Mouse (Mus musculus): ENCODE data around the gene Ccdc158. TPM values are rescaled to one million over a fixed set of nuclear protein-coding genes. Genes with fewer than 3 reads are reported as not detected.

The Ccdc158 gene
- polyA plus RNA-seq, 1 experiment from 2014 or later: 0.50 TPM

- Histone ChIP-seq H3K9ac (ENCODE audit: low read length) (no peak overlapping the region), H3K9me3 (replicated peaks; ENCODE audit: control insufficient read depth, low read length) (no peaks in the 10 kb centered on the region), H3K27ac (ENCODE audit: low read length) (no peak overlapping the region), H3K4me1 (ENCODE audit: control insufficient read depth, insufficient read depth, low read length) (0 out of 2 replicates have a peak, but pooled peaks cover 5% of the 10 kb centered on the region), H3K4me3 (replicated peaks; ENCODE audit: low read length) (no peak overlapping the region), H3K27me3 (ENCODE audit: control insufficient read depth, insufficient read depth, low read length) (no peaks in the 10 kb centered on the region; the same call in 1 of the 2 replicates), H3K4me2 (ENCODE audit: low read depth, low read length) (no peak overlapping the region), H3K36me3 (ENCODE audit: control insufficient read depth, insufficient read depth, low read length) (no peaks in the 10 kb centered on the region)
- 94% methylated on average over 10 of the region's 10 CpGs for WGBS
- no peak for ATAC-seq (ENCODE audit: insufficient read depth, low FRiP score)
These were observed 6.8 kb upstream of the Ccdc158 start for GRCm38 (mm10) chr5:92681861-92682260.

- 28% methylated on average over 4 of the region's 4 CpGs for WGBS
- no peak for ATAC-seq (ENCODE audit: insufficient read depth, low FRiP score)
- H3K27me3 ChIP-seq (ENCODE audit: control insufficient read depth, insufficient read depth, low read length): no peaks in the 10 kb centered on the region; the same call in 1 of the 2 replicates
These were observed 4.4 kb upstream of the Ccdc158 start for GRCm38 (mm10) chr5:92679441-92679840.

DNA sequence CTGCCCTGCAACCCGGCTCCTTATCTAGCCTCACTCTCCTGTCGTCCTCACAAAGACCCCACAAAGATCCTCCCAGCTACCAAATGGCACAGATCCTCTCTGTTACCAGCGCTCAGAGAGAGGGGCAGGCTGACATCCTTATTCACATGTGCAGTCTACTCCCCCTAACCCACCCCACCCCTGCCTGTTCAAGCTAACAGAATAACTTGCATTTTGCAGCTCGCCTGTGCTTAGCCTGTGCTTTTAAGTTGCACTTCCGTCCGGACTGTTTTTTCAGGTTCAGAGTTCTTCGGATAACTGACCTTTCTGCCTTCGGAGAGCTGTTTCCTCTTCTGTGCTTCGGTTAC is 476 bp upstream of the Ccdc158 start:
- Histone ChIP-seq H3K4me1 (ENCODE audit: control insufficient read depth, insufficient read depth, low read length) (peaks cover 5% of the 10 kb centered on the region; the same call in 1 of the 2 replicates), H3K9ac (ENCODE audit: low read length) (peak overlapping the region; percentile 54), H3K4me2 (ENCODE audit: low read depth, low read length) (peak overlapping the region; percentile 96), H3K27ac (ENCODE audit: low read length) (no peak overlapping the region), H3K9me3 (replicated peaks; ENCODE audit: control insufficient read depth, low read length) (no peaks in the 10 kb centered on the region), H3K27me3 (ENCODE audit: control insufficient read depth, insufficient read depth, low read length) (no peaks in the 10 kb centered on the region), H3K4me3 (replicated peaks; ENCODE audit: low read length) (peak overlapping the region; percentile 52), H3K36me3 (ENCODE audit: control insufficient read depth, insufficient read depth, low read length) (no peaks in the 10 kb centered on the region)
- no peak for ATAC-seq (ENCODE audit: insufficient read depth, low FRiP score)
- WGBS: 0% methylated on average over 9 of the region's 9 CpGs

More at GRCm38 (mm10) chr5:92679441-92679840, 4.4 kb upstream of the Ccdc158 start:
- no peak overlapping the region for H3K4me3 ChIP-seq (replicated peaks; ENCODE audit: low read length)
- H3K9ac ChIP-seq (ENCODE audit: low read length): no peak overlapping the region
- no peaks in the 10 kb centered on the region for H3K36me3 ChIP-seq (ENCODE audit: control insufficient read depth, insufficient read depth, low read length)
- H3K9me3 ChIP-seq (replicated peaks; ENCODE audit: control insufficient read depth, low read length): no peaks in the 10 kb centered on the region
- no peak overlapping the region for H3K27ac ChIP-seq (ENCODE audit: low read length)
- peaks cover 10% of the 10 kb centered on the region; the same call in 1 of the 2 replicates for H3K4me1 ChIP-seq (ENCODE audit: control insufficient read depth, insufficient read depth, low read length)
- no peak overlapping the region for H3K4me2 ChIP-seq (ENCODE audit: low read depth, low read length)

GRCm38 (mm10) chr5:92666860-92667259 is 8.2 kb downstream of the Ccdc158 start:
- H3K36me3 ChIP-seq (ENCODE audit: control insufficient read depth, insufficient read depth, low read length): no peaks in the 10 kb centered on the region
- ATAC-seq (ENCODE audit: insufficient read depth, low FRiP score): no peak
- no peak overlapping the region for H3K4me3 ChIP-seq (replicated peaks; ENCODE audit: low read length)
- H3K4me1 ChIP-seq (ENCODE audit: control insufficient read depth, insufficient read depth, low read length): no peaks in the 10 kb centered on the region
- no peaks in the 10 kb centered on the region for H3K9me3 ChIP-seq (replicated peaks; ENCODE audit: control insufficient read depth, low read length)
- H3K9ac ChIP-seq (ENCODE audit: low read length): no peak overlapping the region
- H3K27ac ChIP-seq (ENCODE audit: low read length): no peak overlapping the region
- H3K4me2 ChIP-seq (ENCODE audit: low read depth, low read length): no peak overlapping the region
- 76% methylated on average over 5 of the region's 5 CpGs for WGBS
- H3K27me3 ChIP-seq (ENCODE audit: control insufficient read depth, insufficient read depth, low read length): no peaks in the 10 kb centered on the region

- H3K9me3 ChIP-seq (replicated peaks; ENCODE audit: control insufficient read depth, low read length): no peaks in the 10 kb centered on the region
- no peak overlapping the region for H3K27ac ChIP-seq (ENCODE audit: low read length)
- ATAC-seq (ENCODE audit: insufficient read depth, low FRiP score): no peak
- no peak overlapping the region for H3K4me3 ChIP-seq (replicated peaks; ENCODE audit: low read length)
- H3K4me1 ChIP-seq (ENCODE audit: control insufficient read depth, insufficient read depth, low read length): no peaks in the 10 kb centered on the region
- no peak overlapping the region for H3K9ac ChIP-seq (ENCODE audit: low read length)
- no peak overlapping the region for H3K4me2 ChIP-seq (ENCODE audit: low read depth, low read length)
- H3K36me3 ChIP-seq (ENCODE audit: control insufficient read depth, insufficient read depth, low read length): no peaks in the 10 kb centered on the region
- no peaks in the 10 kb centered on the region for H3K27me3 ChIP-seq (ENCODE audit: control insufficient read depth, insufficient read depth, low read length)
- 80% methylated on average over 2 of the region's 2 CpGs for WGBS
These were observed 10.8 kb downstream of the Ccdc158 start for GRCm38 (mm10) chr5:92664321-92664720.

DNA sequence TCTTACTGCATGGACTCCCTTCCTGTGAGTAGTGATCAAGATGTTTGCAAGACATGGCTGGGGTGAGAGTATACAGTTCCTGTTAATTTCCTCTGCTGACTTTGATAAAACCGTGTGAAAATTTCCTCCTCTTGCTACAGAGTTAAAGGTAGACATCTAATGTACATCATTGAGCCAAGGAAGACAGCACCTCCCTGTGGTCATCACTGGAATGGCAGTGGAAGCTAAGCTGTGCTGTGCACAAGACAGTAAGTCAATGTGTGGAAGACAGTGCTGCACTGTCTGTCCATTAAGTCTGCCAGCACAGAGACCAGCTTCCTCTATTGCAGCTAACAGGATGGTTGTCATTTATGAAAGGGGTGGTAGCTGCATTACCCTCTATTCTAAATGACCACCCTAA is 18.8 kb downstream of the Ccdc158 start:
- no peak for ATAC-seq (ENCODE audit: insufficient read depth, low FRiP score)
- 8% methylated on average over 1 of the region's 1 CpGs for WGBS

DNA sequence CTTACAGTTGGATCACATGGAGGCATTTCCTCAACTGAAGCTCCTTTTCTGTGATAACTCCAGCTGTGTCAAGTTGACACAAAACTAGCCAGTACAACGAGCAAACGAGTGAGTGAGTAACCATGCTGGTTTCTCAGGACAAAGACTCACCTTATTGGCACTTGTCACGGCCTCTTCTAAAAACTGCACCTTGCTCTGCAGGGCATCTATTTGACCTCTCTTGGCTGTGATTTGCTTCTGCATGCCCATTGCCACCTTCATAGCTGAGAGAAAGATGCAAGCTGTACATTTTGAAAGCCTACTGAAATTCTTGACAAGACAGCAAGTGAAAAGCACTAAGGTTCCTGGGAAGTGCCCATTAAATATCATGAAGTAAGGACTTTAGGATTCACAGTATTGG is 34.2 kb downstream of the Ccdc158 start:
- ATAC-seq (ENCODE audit: insufficient read depth, low FRiP score): no peak
- no peak overlapping the region for H3K27ac ChIP-seq (ENCODE audit: low read length)

More for the DNA sequence above, 18.8 kb downstream of the Ccdc158 start:
- H3K9ac ChIP-seq (ENCODE audit: low read length): no peak overlapping the region
- H3K27me3 ChIP-seq (ENCODE audit: control insufficient read depth, insufficient read depth, low read length): no peaks in the 10 kb centered on the region
- H3K4me3 ChIP-seq (replicated peaks; ENCODE audit: low read length): no peak overlapping the region
- H3K36me3 ChIP-seq (ENCODE audit: control insufficient read depth, insufficient read depth, low read length): no peaks in the 10 kb centered on the region
- no peak overlapping the region for H3K27ac ChIP-seq (ENCODE audit: low read length)
- no peaks in the 10 kb centered on the region for H3K9me3 ChIP-seq (replicated peaks; ENCODE audit: control insufficient read depth, low read length)
- no peak overlapping the region for H3K4me2 ChIP-seq (ENCODE audit: low read depth, low read length)
- H3K4me1 ChIP-seq (ENCODE audit: control insufficient read depth, insufficient read depth, low read length): no peaks in the 10 kb centered on the region

DNA sequence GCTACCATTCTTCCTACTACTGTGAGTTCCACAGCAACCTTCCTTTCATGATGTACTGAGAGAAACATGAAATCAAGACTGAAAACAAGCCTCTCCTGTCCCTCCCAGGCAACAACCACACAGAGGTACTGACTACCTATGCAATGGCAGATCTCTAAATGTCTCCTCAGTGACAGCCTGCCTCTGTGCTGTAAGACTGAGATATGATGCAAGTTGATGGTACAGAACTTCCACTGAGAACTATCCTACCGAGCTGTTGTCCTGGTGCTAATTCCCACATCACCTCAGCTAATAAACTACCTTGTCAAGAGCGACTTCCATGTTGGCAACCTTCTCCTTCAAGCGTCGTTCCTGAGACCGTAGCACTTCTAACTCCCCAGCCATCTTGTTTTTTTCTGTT is 39.2 kb downstream of the Ccdc158 start:
- no peaks in the 10 kb centered on the region for H3K36me3 ChIP-seq (ENCODE audit: control insufficient read depth, insufficient read depth, low read length)
- H3K9me3 ChIP-seq (replicated peaks; ENCODE audit: control insufficient read depth, low read length): no peaks in the 10 kb centered on the region
- H3K9ac ChIP-seq (ENCODE audit: low read length): no peak overlapping the region
- no peak overlapping the region for H3K27ac ChIP-seq (ENCODE audit: low read length)
- no peak for ATAC-seq (ENCODE audit: insufficient read depth, low FRiP score)
- no peaks in the 10 kb centered on the region for H3K27me3 ChIP-seq (ENCODE audit: control insufficient read depth, insufficient read depth, low read length)
- no peaks in the 10 kb centered on the region for H3K4me1 ChIP-seq (ENCODE audit: control insufficient read depth, insufficient read depth, low read length)
- H3K4me3 ChIP-seq (replicated peaks; ENCODE audit: low read length): no peak overlapping the region
- WGBS: 89% methylated on average over 5 of the region's 5 CpGs
- H3K4me2 ChIP-seq (ENCODE audit: low read depth, low read length): no peak overlapping the region

More for the DNA sequence above, 34.2 kb downstream of the Ccdc158 start:
- Histone ChIP-seq H3K4me3 (replicated peaks; ENCODE audit: low read length) (no peak overlapping the region), H3K4me1 (ENCODE audit: control insufficient read depth, insufficient read depth, low read length) (no peaks in the 10 kb centered on the region), H3K4me2 (ENCODE audit: low read depth, low read length) (no peak overlapping the region), H3K36me3 (ENCODE audit: control insufficient read depth, insufficient read depth, low read length) (no peaks in the 10 kb centered on the region), H3K9me3 (replicated peaks; ENCODE audit: control insufficient read depth, low read length) (no peaks in the 10 kb centered on the region), H3K9ac (ENCODE audit: low read length) (no peak overlapping the region), H3K27me3 (ENCODE audit: control insufficient read depth, insufficient read depth, low read length) (no peaks in the 10 kb centered on the region)
- WGBS: 72% methylated on average over 3 of the region's 3 CpGs

DNA sequence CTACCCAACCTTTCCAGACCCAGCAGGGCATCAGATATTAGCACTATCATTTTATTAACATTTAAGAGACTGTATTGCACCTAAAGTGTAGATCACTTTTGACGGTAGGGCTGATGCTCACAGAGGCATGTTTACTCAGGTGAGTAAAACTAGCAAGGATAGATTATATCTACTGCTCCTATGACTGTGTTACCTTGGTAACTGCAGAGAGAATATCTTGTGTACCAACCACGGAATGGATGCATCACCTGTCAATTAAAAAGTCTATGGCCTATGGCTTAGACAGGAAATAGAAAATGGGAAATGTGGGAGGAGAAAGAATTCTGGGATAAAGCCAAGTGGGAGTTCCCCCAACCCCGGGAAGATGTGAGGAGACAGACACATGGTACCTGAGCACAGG is 40.2 kb downstream of the Ccdc158 start:
- no peak for ATAC-seq (ENCODE audit: insufficient read depth, low FRiP score)
- Histone ChIP-seq H3K4me1 (ENCODE audit: control insufficient read depth, insufficient read depth, low read length) (no peaks in the 10 kb centered on the region), H3K9ac (ENCODE audit: low read length) (no peak overlapping the region), H3K27ac (ENCODE audit: low read length) (no peak overlapping the region), H3K36me3 (ENCODE audit: control insufficient read depth, insufficient read depth, low read length) (no peaks in the 10 kb centered on the region), H3K27me3 (ENCODE audit: control insufficient read depth, insufficient read depth, low read length) (no peaks in the 10 kb centered on the region), H3K9me3 (replicated peaks; ENCODE audit: control insufficient read depth, low read length) (no peaks in the 10 kb centered on the region), H3K4me3 (replicated peaks; ENCODE audit: low read length) (no peak overlapping the region), H3K4me2 (ENCODE audit: low read depth, low read length) (no peak overlapping the region)
- WGBS: 60% methylated on average over 3 of the region's 3 CpGs

- Histone ChIP-seq H3K4me3 (replicated peaks; ENCODE audit: low read length) (no peak overlapping the region), H3K4me1 (ENCODE audit: control insufficient read depth, insufficient read depth, low read length) (no peaks in the 10 kb centered on the region), H3K9me3 (replicated peaks; ENCODE audit: control insufficient read depth, low read length) (no peaks in the 10 kb centered on the region), H3K27me3 (ENCODE audit: control insufficient read depth, insufficient read depth, low read length) (no peaks in the 10 kb centered on the region), H3K27ac (ENCODE audit: low read length) (no peak overlapping the region), H3K4me2 (ENCODE audit: low read depth, low read length) (no peak overlapping the region), H3K36me3 (ENCODE audit: control insufficient read depth, insufficient read depth, low read length) (no peaks in the 10 kb centered on the region), H3K9ac (ENCODE audit: low read length) (no peak overlapping the region)
- WGBS: 55% methylated on average over 4 of the region's 4 CpGs
- no peak for ATAC-seq (ENCODE audit: insufficient read depth, low FRiP score)
These were observed 41.5 kb downstream of the Ccdc158 start for GRCm38 (mm10) chr5:92633526-92633925.
